Comparison of ENCODE assay signal across 8 mouse cellular contexts in the genomic region with DNA sequence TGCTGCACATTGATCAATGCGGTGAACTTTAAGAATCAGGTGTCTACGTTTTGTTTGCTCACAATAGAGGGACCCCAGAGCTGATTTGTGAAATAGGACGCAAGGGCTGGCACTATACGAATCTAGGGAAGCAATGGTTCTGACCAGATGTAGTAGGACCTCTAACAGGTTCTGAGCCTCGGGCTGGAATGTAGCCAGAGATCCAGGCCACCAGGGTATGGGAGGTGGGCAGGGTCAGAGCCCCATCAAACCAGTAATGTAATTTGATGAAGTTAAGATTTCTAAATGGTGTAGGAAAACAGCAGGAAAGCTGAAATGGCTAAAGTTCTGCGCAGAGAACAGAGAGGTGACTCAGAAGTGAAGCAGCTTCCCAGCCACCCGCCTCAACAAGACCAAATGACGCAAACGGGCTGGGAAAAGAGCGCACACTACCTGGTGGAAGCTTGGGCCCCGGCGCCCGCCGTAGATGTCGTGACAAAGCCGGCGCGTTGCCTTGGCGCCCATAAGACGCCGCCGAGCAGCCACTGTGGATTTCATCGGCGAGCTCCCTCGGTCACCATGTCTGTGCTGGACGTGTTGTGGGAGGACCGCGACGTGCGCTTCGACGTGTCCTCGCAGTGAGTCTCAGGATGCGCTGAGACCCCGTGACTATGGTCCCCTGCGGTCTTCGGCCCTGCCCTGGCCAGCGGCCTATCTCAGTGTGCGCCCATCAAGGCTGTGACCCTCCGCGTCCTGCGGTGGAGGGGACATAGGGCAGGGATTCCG. TPM values are rescaled to one million over a fixed set of nuclear protein-coding genes. Genes with fewer than 3 reads are reported as not detected.
DNase-seq lines count a peak whose midpoint lies in the region; ATAC-seq and TF ChIP-seq lines count a peak whose summit lies in the region.

A gene (plus strand): TSS at position 446 of the 765 bp plus-strand sequence.

- H3K9ac ChIP-seq in intestine, embryonic 15.5 days, result peak within 1 kb of the TSS; percentile 65

- intact Hi-C loops in gastrocnemius, postnatal 14 days (cut with DNase I; ENCODE audit: low total_unique reads), result no loop called here
- intact Hi-C loops in left cerebral cortex, postnatal 25 days (cut with DNase I), result loop anchor here (5.0 kb wide), 1 partner anchor 75 kb away; a partner anchor contains a TSS

- TF ChIP-seq POLR2A in cortical plate, adult 2 months (IDR thresholded peaks at IDR 0.05; ENCODE audit: extremely low read depth, insufficient read depth, low read length), result peak; percentile 80

- H3K4me1 ChIP-seq in cortical plate, adult 2 months (ENCODE audit: control insufficient read depth, insufficient read depth, low read length), result no peaks in the 10 kb centered on the region
- H3K4me1 ChIP-seq in intestine, embryonic 15.5 days (replicated peaks), result no peaks in the 10 kb centered on the region
- peaks cover 14% of the 10 kb centered on the region for H3K4me1 ChIP-seq in midbrain, embryonic 10.5 days

- no peak for TF ChIP-seq CTCF in cortical plate, adult 2 months (IDR thresholded peaks at IDR 0.05; ENCODE audit: extremely low read depth, insufficient read depth, low read length)

- peak; percentile 89 for DNase-seq in adipocyte (ENCODE audit: low spot score)
- DNase-seq in gastrocnemius, postnatal 14 days, result peak; percentile 91
- DNase-seq in left cerebral cortex, postnatal 25 days (ENCODE audit: low spot score in 2 of 2), result peak; percentile 95 to 98
- DNase-seq in midbrain, embryonic 10.5 days (ENCODE audit: low spot score), result peak; percentile 88
- peak; percentile 89 for DNase-seq in right cerebral cortex, postnatal 4 days

- H3K27me3 ChIP-seq in intestine, embryonic 15.5 days (replicated peaks), result no peaks in the 10 kb centered on the region
- H3K27me3 ChIP-seq in midbrain, embryonic 10.5 days (ENCODE audit: low read depth, poor library complexity, severe bottlenecking), result no peaks in the 10 kb centered on the region

- H3K36me3 ChIP-seq in intestine, embryonic 15.5 days, result no peaks in the 10 kb centered on the region
- no peaks in the 10 kb centered on the region for H3K36me3 ChIP-seq in midbrain, embryonic 10.5 days

- peak within 1 kb of the TSS; percentile 96 for H3K4me3 ChIP-seq in cortical plate, adult 2 months (ENCODE audit: insufficient read depth, low read length)
- peak within 1 kb of the TSS; percentile 78 for H3K4me3 ChIP-seq in intestine, embryonic 15.5 days (replicated peaks)
- H3K4me3 ChIP-seq in midbrain, embryonic 10.5 days, result peak within 1 kb of the TSS; percentile 62

- H3K9me3 ChIP-seq in intestine, embryonic 15.5 days, result no peaks in the 10 kb centered on the region
- no peaks in the 10 kb centered on the region for H3K9me3 ChIP-seq in midbrain, embryonic 10.5 days (replicated peaks)

- ATAC-seq in intestine, embryonic 15.5 days, result peak; percentile 95
- no peak for ATAC-seq in inflammation-experienced regulatory T-cells, adult 6 months

- 0 out of 2 replicates have a peak within 1 kb of the TSS, but pooled peaks have one; percentile 7 for H3K27ac ChIP-seq in cortical plate, adult 2 months (ENCODE audit: insufficient read depth, low read length)
- H3K27ac ChIP-seq in intestine, embryonic 15.5 days, result no peak within 1 kb of the TSS
- peak within 1 kb of the TSS; percentile 65 for H3K27ac ChIP-seq in midbrain, embryonic 10.5 days (replicated peaks)

- WGBS in intestine, embryonic 15.5 days, result 2% methylated on average over 43 of the region's 43 CpGs
- 4% methylated on average over 43 of the region's 43 CpGs for WGBS in midbrain, embryonic 10.5 days

- peak within 1 kb of the TSS; percentile 82 for H3K4me2 ChIP-seq in intestine, embryonic 15.5 days (replicated peaks)

RNA-seq across cellular contexts. Expression of the gene that starts here (rescaled TPM):
- polyA plus RNA-seq in cortical plate, adult 2 months (2012; rRNA removed), result 28.1 and 36.4 TPM in 2 replicates
- total RNA-seq in gastrocnemius, postnatal 14 days (2021), result 1 to 10 TPM; 2.8 to 4.2 TPM
- 10.4 and 15.8 TPM in 2 replicates for polyA plus RNA-seq in intestine, embryonic 15.5 days (2015; fragmentation: Nextera tagmentation; extraction: Ambion mirVana)
- total RNA-seq in left cerebral cortex, postnatal 25 days (2021), result 10 to 100 TPM; 22.6 to 28.3 TPM
- polyA plus RNA-seq in midbrain, embryonic 10.5 days (2016; fragmentation: Nextera tagmentation; extraction: Ambion mirVana), result 13.8 and 14.6 TPM in 2 replicates
- polyA plus RNA-seq in inflammation-experienced regulatory T-cells, adult 6 months (2017; shearing (Covaris generic)), result under 1 TPM in 1 of 3 experiments, not detected in 2; 0.52 TPM

Comparison
In these comparisons a context has a peak if more than half of its experiments do, and no peak if none do; other contexts are left out.
1. RNA of the gene that starts here (total RNA-seq): 22.6 to 28.3 TPM in left cerebral cortex, postnatal 25 days; 2.8 to 4.2 TPM in gastrocnemius, postnatal 14 days; every median in the first group is over 4 times any median in the second.
2. Peak in every context shown above with its lines, with median percentiles within 50 percentile points of each other: DNase-seq and H3K4me3 ChIP-seq.